Mouse (Mus musculus): ENCODE measurements at regions not wholly inside any gene's neighbourhood (a gene's known extent, or its start where the extent isn't known, plus 50 kb on each side); places are given as distances from the start of the nearest gene placed in this dataset.

- no peak overlapping the region for H3K4me3 ChIP-seq (ENCODE audit: low read depth, low read length)
- WGBS = 32% methylated on average over 1 of the region's 1 CpGs
- no peaks in the 10 kb centered on the region for H3K4me1 ChIP-seq (ENCODE audit: insufficient read depth, low read length)
- DNase-seq (ENCODE audit: low spot score) (no peak), ATAC-seq (ENCODE audit: low FRiP score) (no peak)
- no peaks in the 10 kb centered on the region for H3K36me3 ChIP-seq (ENCODE audit: insufficient read depth, low read length)
- H3K27ac ChIP-seq (ENCODE audit: low read depth, low read length) = no peak overlapping the region
- no peak for TF ChIP-seq CTCF (IDR thresholded peaks at IDR 0.05)
- H3K4me2 ChIP-seq (ENCODE audit: low read depth, low read length, poor library complexity, severe bottlenecking) = no peak overlapping the region
- H3K27me3 ChIP-seq (ENCODE audit: insufficient read depth, low read length) = no peaks in the 10 kb centered on the region
- no peaks in the 10 kb centered on the region for H3K9me3 ChIP-seq (ENCODE audit: low read length)
- H3K9ac ChIP-seq (replicated peaks; ENCODE audit: low read length, poor library complexity, severe bottlenecking) = no peak overlapping the region
Measured at GRCm38 (mm10) chr7:89088141-89088540, 315.9 kb downstream of the Tmem135 start.

DNA sequence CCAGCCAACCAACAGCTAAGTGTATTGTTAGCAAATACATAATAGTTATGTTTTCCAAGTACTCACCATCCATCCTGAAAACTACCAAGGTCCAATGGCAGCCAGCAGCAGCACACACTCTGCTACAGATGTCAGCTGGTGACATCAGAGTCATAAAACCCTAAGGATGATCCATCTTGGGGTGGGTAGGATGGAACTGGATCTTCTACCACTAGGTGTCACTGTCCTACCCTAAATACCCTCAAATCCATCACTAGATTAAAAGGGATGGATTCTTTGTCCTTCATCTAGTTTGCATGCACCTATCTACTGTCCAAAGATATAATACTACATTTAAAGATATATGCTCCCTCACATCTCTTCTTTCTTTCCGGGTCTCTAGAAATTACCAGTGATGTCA is 317.7 kb downstream of the Tmem135 start:
- DNase-seq (ENCODE audit: low spot score) = no peak

DNA sequence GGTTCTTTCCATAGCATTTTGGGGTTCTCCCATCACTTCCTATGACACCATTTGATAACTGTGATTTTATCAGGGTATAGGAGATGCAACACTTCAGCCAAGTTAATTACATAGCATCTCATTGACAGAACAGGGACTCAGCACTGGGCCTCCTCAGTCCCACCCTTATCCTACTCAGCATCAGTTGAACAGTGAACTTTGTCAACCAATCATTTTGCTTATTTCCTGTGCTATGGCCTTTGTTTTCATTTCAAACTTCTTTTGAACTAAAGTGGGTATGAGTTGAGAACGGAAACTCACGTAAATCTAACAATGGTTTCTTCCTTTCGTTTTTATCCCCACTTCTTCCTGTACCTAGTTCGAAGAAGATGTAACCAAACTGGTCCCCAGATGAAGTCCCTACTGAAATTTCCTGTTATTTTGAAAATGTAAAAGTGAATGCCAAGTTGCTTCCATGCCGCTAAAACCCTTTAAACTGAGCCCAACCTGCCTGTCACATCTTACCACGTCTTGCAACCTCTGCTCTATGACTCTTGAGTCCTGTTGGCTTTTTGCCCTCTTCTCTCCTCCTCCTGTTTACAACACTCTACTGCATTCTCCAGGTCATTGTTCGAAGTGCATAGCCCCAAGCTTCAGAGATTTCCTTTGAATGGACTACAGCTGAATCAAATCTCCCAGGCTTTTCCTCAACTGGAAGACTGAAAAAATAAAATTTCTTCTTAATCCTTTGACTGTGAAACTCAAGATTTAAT is 329.9 kb downstream of the Tmem135 start:
- no peak for DNase-seq (ENCODE audit: low spot score)
- Histone ChIP-seq H3K9ac (replicated peaks; ENCODE audit: low read length, poor library complexity, severe bottlenecking) (no peak overlapping the region), H3K4me3 (ENCODE audit: low read depth, low read length) (no peak overlapping the region), H3K4me2 (ENCODE audit: low read depth, low read length, poor library complexity, severe bottlenecking) (no peak overlapping the region), H3K36me3 (ENCODE audit: insufficient read depth, low read length) (no peaks in the 10 kb centered on the region), H3K27me3 (ENCODE audit: insufficient read depth, low read length) (no peaks in the 10 kb centered on the region), H3K9me3 (ENCODE audit: low read length) (no peaks in the 10 kb centered on the region), H3K27ac (ENCODE audit: low read depth, low read length) (no peak overlapping the region), H3K4me1 (ENCODE audit: insufficient read depth, low read length) (no peaks in the 10 kb centered on the region)
- no peak for ATAC-seq (ENCODE audit: low FRiP score)
- no peak for TF ChIP-seq CTCF (IDR thresholded peaks at IDR 0.05)
- 77% methylated on average over 7 of the region's 7 CpGs for WGBS

More for the DNA sequence above, 317.7 kb downstream of the Tmem135 start:
- no peak overlapping the region for H3K4me3 ChIP-seq (ENCODE audit: low read depth, low read length)
- H3K4me1 ChIP-seq (ENCODE audit: insufficient read depth, low read length) = no peaks in the 10 kb centered on the region
- peak; percentile 23; the same call in 1 of the 2 replicates for ATAC-seq (ENCODE audit: low FRiP score)
- H3K4me2 ChIP-seq (ENCODE audit: low read depth, low read length, poor library complexity, severe bottlenecking) = no peak overlapping the region
- H3K27me3 ChIP-seq (ENCODE audit: insufficient read depth, low read length) = no peaks in the 10 kb centered on the region
- peak; percentile 62 for TF ChIP-seq CTCF (IDR thresholded peaks at IDR 0.05)
- no peaks in the 10 kb centered on the region for H3K9me3 ChIP-seq (ENCODE audit: low read length)
- H3K9ac ChIP-seq (replicated peaks; ENCODE audit: low read length, poor library complexity, severe bottlenecking) = no peak overlapping the region
- 91% methylated on average over 1 of the region's 1 CpGs for WGBS
- no peaks in the 10 kb centered on the region for H3K36me3 ChIP-seq (ENCODE audit: insufficient read depth, low read length)
- no peak overlapping the region for H3K27ac ChIP-seq (ENCODE audit: low read depth, low read length)

- DNase-seq (ENCODE audit: low spot score) (no peak), ATAC-seq (ENCODE audit: low FRiP score) (no peak)
- Histone ChIP-seq H3K36me3 (ENCODE audit: insufficient read depth, low read length) (no peaks in the 10 kb centered on the region), H3K9me3 (ENCODE audit: low read length) (no peaks in the 10 kb centered on the region), H3K9ac (replicated peaks; ENCODE audit: low read length, poor library complexity, severe bottlenecking) (no peak overlapping the region), H3K27me3 (ENCODE audit: insufficient read depth, low read length) (no peaks in the 10 kb centered on the region), H3K4me2 (ENCODE audit: low read depth, low read length, poor library complexity, severe bottlenecking) (no peak overlapping the region), H3K4me1 (ENCODE audit: insufficient read depth, low read length) (no peaks in the 10 kb centered on the region), H3K27ac (ENCODE audit: low read depth, low read length) (no peak overlapping the region), H3K4me3 (ENCODE audit: low read depth, low read length) (no peak overlapping the region)
- TF ChIP-seq CTCF (IDR thresholded peaks at IDR 0.05) = no peak
Measured at GRCm38 (mm10) chr7:89070030-89070429, 334.0 kb downstream of the Tmem135 start.

- Histone ChIP-seq H3K27me3 (ENCODE audit: insufficient read depth, low read length) (no peaks in the 10 kb centered on the region), H3K4me3 (ENCODE audit: low read depth, low read length) (no peak overlapping the region), H3K36me3 (ENCODE audit: insufficient read depth, low read length) (no peaks in the 10 kb centered on the region), H3K9ac (replicated peaks; ENCODE audit: low read length, poor library complexity, severe bottlenecking) (no peak overlapping the region), H3K4me1 (ENCODE audit: insufficient read depth, low read length) (no peaks in the 10 kb centered on the region), H3K9me3 (ENCODE audit: low read length) (no peaks in the 10 kb centered on the region), H3K4me2 (ENCODE audit: low read depth, low read length, poor library complexity, severe bottlenecking) (no peak overlapping the region), H3K27ac (ENCODE audit: low read depth, low read length) (no peak overlapping the region)
- no peak for ATAC-seq (ENCODE audit: low FRiP score)
- no peak for TF ChIP-seq CTCF (IDR thresholded peaks at IDR 0.05)
- no peak for DNase-seq (ENCODE audit: low spot score)
- WGBS = 89% methylated on average over 3 of the region's 3 CpGs
Measured at GRCm38 (mm10) chr7:89064462-89064861, 339.6 kb downstream of the Tmem135 start.

DNA sequence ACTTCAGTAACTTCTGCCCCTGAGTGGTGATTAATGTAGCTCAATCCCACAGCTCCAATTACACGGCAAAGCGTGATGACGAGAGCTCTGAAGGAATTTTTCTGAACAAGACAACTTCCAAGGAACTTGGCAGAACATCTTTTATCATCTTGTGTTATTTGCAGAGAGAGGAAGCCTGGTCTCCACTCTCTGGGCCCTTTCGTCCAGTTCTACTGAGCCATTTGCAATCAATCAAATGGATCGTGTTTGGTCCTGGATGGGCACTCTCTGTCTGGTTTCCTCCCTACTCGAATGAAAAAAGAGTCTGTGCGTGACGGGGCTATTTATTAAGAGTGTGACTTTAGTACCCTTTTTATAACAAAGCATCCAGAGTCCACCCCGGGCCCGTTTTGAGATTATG is 340.4 kb downstream of the Tmem135 start:
- no peaks in the 10 kb centered on the region for H3K4me1 ChIP-seq (ENCODE audit: insufficient read depth, low read length)
- no peak overlapping the region for H3K9ac ChIP-seq (replicated peaks; ENCODE audit: low read length, poor library complexity, severe bottlenecking)
- DNase-seq (ENCODE audit: low spot score) = no peak
- WGBS = 85% methylated on average over 10 of the region's 10 CpGs
- no peak overlapping the region for H3K4me3 ChIP-seq (ENCODE audit: low read depth, low read length)
- H3K9me3 ChIP-seq (ENCODE audit: low read length) = no peaks in the 10 kb centered on the region
- no peaks in the 10 kb centered on the region for H3K36me3 ChIP-seq (ENCODE audit: insufficient read depth, low read length)
- no peak for ATAC-seq (ENCODE audit: low FRiP score)
- H3K27ac ChIP-seq (ENCODE audit: low read depth, low read length) = no peak overlapping the region
- no peak for TF ChIP-seq CTCF (IDR thresholded peaks at IDR 0.05)
- H3K27me3 ChIP-seq (ENCODE audit: insufficient read depth, low read length) = no peaks in the 10 kb centered on the region
- no peak overlapping the region for H3K4me2 ChIP-seq (ENCODE audit: low read depth, low read length, poor library complexity, severe bottlenecking)
